8 mouse cellular contexts compared by ENCODE assay signal in the genomic region with DNA sequence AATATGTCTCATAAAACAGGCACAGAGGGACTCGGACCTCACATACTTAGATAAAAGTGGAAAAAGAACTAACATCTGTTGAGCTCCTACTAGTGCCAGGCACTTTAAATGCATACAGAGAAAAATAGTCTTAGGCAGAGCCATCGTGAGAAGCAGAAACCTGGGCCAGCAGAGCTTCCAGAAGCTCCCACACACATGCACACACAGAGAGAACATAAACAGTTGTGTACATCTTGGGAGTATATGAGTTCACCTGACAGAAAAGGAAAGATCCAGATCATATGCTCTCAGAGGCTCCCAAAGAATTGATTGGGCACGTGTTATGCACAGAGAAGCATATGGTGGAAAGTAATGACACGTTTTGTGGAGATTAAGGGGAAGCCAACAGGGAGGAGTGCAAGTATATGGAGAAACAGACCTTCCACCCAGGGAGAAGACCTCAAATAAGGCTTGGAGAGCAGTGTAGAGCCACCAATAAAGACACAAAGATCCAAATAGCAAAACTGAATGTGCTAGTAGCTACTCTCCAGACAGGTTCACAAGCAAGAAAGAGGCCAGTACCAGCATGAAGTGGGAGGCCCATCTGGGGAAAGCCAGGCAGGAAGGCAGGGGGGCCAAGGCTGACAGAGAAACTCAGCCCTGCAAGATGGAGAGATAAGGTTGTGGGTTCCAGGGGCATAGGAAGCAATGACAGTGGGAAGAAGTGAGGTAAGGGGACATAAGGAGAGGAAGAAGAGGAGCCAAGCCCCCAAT. TPM values are rescaled to one million over a fixed set of nuclear protein-coding genes. Genes with fewer than 3 reads are reported as not detected.
A peak's percentile ranks its signal among the peaks of the same experiment; 100 is the strongest.
DNase-seq lines count a peak whose midpoint lies in the region; ATAC-seq and TF ChIP-seq lines count a peak whose summit lies in the region.

No protein-coding gene starts in this region.

- peaks cover 10% of the 10 kb centered on the region; the same call in 1 of the 2 replicates for H3K27me3 ChIP-seq in kidney, embryonic 15.5 days
- no peaks in the 10 kb centered on the region for H3K27me3 ChIP-seq in ES-Bruce4 (ENCODE audit: control insufficient read depth, insufficient read depth, low read length, poor library complexity, severe bottlenecking)
- no peaks in the 10 kb centered on the region for H3K27me3 ChIP-seq in intestine, postnatal 0 days (replicated peaks; ENCODE audit: control insufficient read depth, insufficient read depth, low read length)

- DNase-seq in kidney, postnatal 10 days, result no peak
- peak; percentile 13 for DNase-seq in naive thymus-derived CD4-positive, alpha-beta T cell, adult 2 months (ENCODE audit: low read depth)
- DNase-seq in kidney, adult 9 months, result no peak
- DNase-seq in cerebellum, adult 8-10 months, result no peak

- WGBS in kidney, embryonic 15.5 days, result 46% methylated on average over 4 of the region's 4 CpGs
- 41% methylated on average over 4 of the region's 4 CpGs for whole genome bisulfite sequencing in intestine, postnatal 0 days

- H3K36me3 ChIP-seq in kidney, embryonic 15.5 days, result no peaks in the 10 kb centered on the region
- no peaks in the 10 kb centered on the region for H3K36me3 ChIP-seq in ES-Bruce4 (ENCODE audit: control insufficient read depth, insufficient read depth, low read length, poor library complexity, severe bottlenecking)
- no peaks in the 10 kb centered on the region for H3K36me3 ChIP-seq in intestine, postnatal 0 days (ENCODE audit: control insufficient read depth, insufficient read depth)

- no peak overlapping the region for H3K27ac ChIP-seq in kidney, embryonic 15.5 days
- H3K27ac ChIP-seq in ES-Bruce4 (ENCODE audit: insufficient read depth, low read length), result no peak overlapping the region
- peak overlapping the region; percentile 66 for H3K27ac ChIP-seq in embryonic fibroblast, embryonic 13.5 days (ENCODE audit: insufficient read depth, low read length)
- no peak overlapping the region for H3K27ac ChIP-seq in intestine, postnatal 0 days (ENCODE audit: low read depth, low read length)

- no peak overlapping the region for H3K9ac ChIP-seq in kidney, embryonic 15.5 days
- H3K9ac ChIP-seq in ES-Bruce4 (ENCODE audit: low read depth, poor library complexity, severe bottlenecking), result 0 out of 2 replicates have a peak overlapping the region, but pooled peaks have one; percentile 93
- peak overlapping the region; percentile 87; the same call in 1 of the 2 replicates for H3K9ac ChIP-seq in intestine, postnatal 0 days (ENCODE audit: low read depth, low read length)

- no peak for TF ChIP-seq POLR2A in ES-Bruce4 (IDR thresholded peaks at IDR 0.05; ENCODE audit: insufficient read depth, low read length)
- TF ChIP-seq POLR2A in embryonic fibroblast, embryonic 13.5 days (IDR thresholded peaks at IDR 0.05; ENCODE audit: low read depth, low read length), result no peak

- TF ChIP-seq EP300 in ES-Bruce4 (IDR thresholded peaks at IDR 0.05; ENCODE audit: insufficient read depth, low read depth, low read length), result no peak

- H3K4me1 ChIP-seq in kidney, embryonic 15.5 days, result peaks cover 12% of the 10 kb centered on the region
- no peaks in the 10 kb centered on the region for H3K4me1 ChIP-seq in ES-Bruce4 (ENCODE audit: control insufficient read depth, insufficient read depth, low read length)
- H3K4me1 ChIP-seq in embryonic fibroblast, embryonic 13.5 days (ENCODE audit: control insufficient read depth, insufficient read depth, low read length), result peaks cover 5% of the 10 kb centered on the region; the same call in 1 of the 2 replicates
- 0 out of 2 replicates have a peak, but pooled peaks cover 4% of the 10 kb centered on the region for H3K4me1 ChIP-seq in intestine, postnatal 0 days (replicated peaks; ENCODE audit: control insufficient read depth, insufficient read depth, low read length)

- no peak for TF ChIP-seq CTCF in ES-Bruce4 (IDR thresholded peaks at IDR 0.05; ENCODE audit: low read depth, low read length)
- no peak for TF ChIP-seq CTCF in embryonic fibroblast, embryonic 13.5 days (IDR thresholded peaks at IDR 0.05; ENCODE audit: borderline replicate concordance, insufficient read depth, low read length)
- TF ChIP-seq CTCF in intestine, postnatal 0 days (IDR thresholded peaks at IDR 0.05; ENCODE audit: low read depth), result no peak

- peak overlapping the region; percentile 70 for H3K4me3 ChIP-seq in kidney, embryonic 15.5 days (replicated peaks)
- H3K4me3 ChIP-seq in ES-Bruce4 (ENCODE audit: low read depth, low read length), result no peak overlapping the region
- H3K4me3 ChIP-seq in embryonic fibroblast, embryonic 13.5 days (ENCODE audit: insufficient read depth, low read length), result peak overlapping the region; percentile 95
- H3K4me3 ChIP-seq in intestine, postnatal 0 days (ENCODE audit: low read depth, low read length), result peak overlapping the region; percentile 89

- ATAC-seq in kidney, embryonic 15.5 days (replicated peaks; ENCODE audit: low FRiP score), result no peak
- no peak for ATAC-seq in intestine, postnatal 0 days

- H3K4me2 ChIP-seq in kidney, embryonic 15.5 days, result peak overlapping the region; percentile 81
- peak overlapping the region; percentile 87 for H3K4me2 ChIP-seq in intestine, postnatal 0 days (replicated peaks; ENCODE audit: low read depth)

- H3K9me3 ChIP-seq in kidney, embryonic 15.5 days (replicated peaks), result no peaks in the 10 kb centered on the region
- H3K9me3 ChIP-seq in ES-Bruce4 (replicated peaks; ENCODE audit: control insufficient read depth, insufficient read depth, low read length, poor library complexity, severe bottlenecking), result no peaks in the 10 kb centered on the region
- no peaks in the 10 kb centered on the region for H3K9me3 ChIP-seq in intestine, postnatal 0 days (ENCODE audit: control insufficient read depth)

RNA-seq across cellular contexts. Expression of a gene that starts 2.6 kb away (rescaled TPM):
- 4.7 and 5.2 TPM in 2 replicates for polyA plus RNA-seq in kidney, embryonic 15.5 days (2015; fragmentation: Nextera tagmentation; extraction: Ambion mirVana)
- polyA plus RNA-seq in ES-Bruce4 (2011; ENCODE audit: insufficient read depth, insufficient read length, low read depth, missing spikeins), result 41.0 and 41.5 TPM in 2 replicates
- 67.4 and 80.7 TPM in 2 replicates for polyA plus RNA-seq in embryonic fibroblast, embryonic 13.5 days (2011; ENCODE audit: insufficient read length, low read depth, missing spikeins)
- 3.8 and 4.1 TPM in 2 replicates for polyA plus RNA-seq in intestine, postnatal 0 days (2015; fragmentation: Nextera tagmentation; extraction: Ambion mirVana)
